Mouse (Mus musculus) liver, embryonic 14.5 days (tissue): ENCODE results near the gene Klhl3.

Experiments used
- CTCF ChIP-seq: IDR thresholded peaks from 2 replicates; pipeline ENCODE4 v1.5.1; 2016; ENCODE audit warnings: antibody characterized with exemption, low read depth, control low read depth
- EP300 ChIP-seq: IDR thresholded peaks from 2 replicates; pipeline ENCODE4 v1.6.1; 2016; ENCODE audit warnings: antibody characterized with exemption, low read depth

DNA sequence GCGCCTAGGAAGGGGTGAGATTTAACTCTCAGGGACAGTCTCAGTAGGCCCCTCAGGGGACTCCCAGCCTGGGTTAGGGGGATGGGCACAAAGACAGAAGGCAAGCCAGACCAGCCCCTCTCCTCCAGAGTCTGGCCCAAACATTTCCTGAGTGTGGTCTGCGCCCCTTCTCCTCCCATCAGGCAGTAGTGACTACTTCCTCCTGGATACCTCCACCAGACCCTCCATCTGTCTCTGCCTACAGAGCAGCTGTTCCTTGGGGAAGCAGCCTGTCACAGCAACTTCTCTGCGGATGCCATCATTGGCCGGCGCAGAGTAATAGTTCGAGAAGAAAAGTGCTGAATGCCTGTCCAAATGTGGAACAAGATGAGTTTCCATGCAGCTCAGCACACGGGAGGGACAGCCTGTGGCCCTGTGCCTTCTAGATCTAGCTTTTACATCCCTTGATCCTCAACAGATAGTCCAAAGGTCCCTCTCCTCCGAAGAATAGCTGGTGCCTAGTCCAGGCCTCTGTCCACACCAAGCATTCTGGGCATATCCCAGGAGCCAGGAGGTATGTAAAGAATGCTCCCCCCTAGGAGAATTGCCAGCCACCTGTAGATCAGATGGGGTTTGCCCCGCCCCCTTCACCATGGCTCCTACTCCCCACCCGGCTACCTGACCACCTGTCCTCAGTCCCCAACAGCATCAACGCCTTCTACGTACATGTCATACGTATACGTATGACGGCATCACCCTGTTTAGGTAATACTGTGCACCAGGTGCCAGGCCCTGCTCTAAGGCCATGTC lies 44.8 kb downstream of the Klhl3 start:
- TF ChIP-seq CTCF (no peak), EP300 (no peak)
